Mouse (Mus musculus) lung, postnatal 4 days (tissue): ENCODE data around the gene Vsig1.

Experiments
- DNase-seq, 2 experiments: peaks; one replicate each; pipeline ENCODE4 v3.0.0; 2021

Gene Vsig1

DNA sequence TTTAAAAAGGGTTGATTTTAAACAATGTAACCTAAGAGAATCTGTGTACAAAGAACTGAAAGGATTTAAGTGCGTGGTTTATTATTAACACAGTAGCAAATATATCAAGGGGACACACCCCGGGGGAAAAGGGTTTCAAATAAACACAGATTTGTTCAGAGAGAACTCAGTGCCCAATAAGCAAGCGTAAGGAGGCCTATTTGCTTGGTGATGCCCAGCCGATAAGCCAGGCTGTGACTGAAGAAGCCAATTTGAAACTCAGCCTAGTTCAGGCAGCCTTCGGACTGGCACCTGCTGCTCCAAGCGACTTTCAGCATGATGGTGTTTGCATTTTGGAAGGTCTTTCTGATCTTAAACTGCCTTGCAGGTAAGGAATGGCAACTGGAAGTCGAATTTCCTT, at the start of gene Vsig1:
Gene Vsig1, plus strand, starts transcription at position 249 of the 400 bp plus-strand sequence.
- DNase-seq: no peak

DNA sequence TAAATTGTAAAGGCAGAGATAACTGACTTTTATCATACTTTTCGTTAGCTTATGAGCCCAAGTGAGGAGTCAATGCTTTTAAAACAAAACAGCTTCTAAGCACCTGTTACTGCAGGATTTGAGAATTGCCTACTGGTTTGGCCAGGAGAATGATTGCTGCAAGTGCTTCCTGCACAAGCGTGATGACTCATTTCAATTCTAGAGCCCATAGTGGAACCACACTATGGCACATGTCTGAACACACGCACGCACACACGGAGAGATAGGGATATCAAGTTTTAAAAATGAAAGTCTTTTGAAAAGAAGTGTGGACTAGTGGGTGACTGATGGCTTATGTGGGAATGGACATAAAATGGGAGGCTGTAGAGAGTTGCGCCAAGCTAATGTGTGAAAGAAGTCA, 44.6 kb upstream of the Vsig1 start:
- DNase-seq: no peak

DNA sequence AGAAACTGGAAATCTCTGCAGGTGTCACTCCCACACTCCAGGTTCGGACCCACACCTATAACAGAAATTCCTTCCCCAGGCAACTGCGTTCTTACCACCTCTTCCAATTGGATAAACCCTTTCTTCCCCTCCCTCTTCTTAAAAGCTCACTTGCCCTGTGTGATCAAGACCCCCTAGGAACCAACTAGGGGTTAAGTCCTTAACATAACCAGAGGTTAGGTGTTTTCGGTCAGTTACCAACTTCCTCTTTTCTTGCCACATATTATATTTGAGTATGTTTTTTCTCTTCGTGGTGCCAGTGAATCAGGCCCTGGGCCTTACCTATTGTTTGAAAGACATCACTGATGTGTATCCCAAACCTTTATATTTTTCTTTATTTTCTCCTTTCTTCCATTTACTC, 44.0 kb upstream of the Vsig1 start:
- DNase-seq: no peak

GRCm38 (mm10) chrX:140887193-140887592, 20.2 kb upstream of the Vsig1 start:
- no peak for DNase-seq

DNA sequence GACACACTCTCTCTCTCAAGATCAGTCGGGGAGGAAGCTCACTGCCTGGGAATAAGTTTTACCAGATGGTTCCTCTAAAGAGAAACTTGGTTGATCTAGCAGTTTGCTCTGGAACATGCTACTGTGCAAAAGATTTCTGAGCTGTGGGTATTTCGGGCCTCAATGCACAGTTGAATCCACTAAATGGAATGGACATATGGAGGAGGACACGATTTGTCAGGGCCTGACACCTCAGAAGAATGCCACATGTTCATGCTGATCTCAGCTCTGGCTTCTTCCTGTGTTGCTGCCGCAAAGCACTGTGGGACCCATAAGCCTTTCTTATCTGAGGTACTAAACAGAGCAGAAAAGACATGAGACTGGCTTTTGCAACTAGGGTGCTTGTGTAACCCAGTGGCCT, 15.6 kb upstream of the Vsig1 start:
- no peak for DNase-seq

DNA sequence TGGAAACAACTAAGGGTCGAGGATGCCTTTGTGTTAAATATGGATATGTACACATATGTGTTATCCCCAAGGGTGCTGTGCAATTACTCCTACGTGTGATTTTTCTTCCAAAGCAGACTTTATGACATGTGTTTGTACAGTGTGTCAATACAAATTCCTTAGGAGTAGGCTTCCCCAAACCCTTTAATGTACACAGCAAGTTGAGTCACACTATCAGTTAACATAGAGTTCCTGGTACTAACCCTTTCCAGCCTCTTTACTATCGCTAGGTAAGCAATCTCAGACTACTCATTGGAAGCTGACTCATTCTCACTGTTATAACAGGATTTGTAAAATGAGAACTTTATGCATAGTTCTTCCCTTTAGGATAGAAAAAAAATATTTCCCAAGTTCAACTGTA, 3.9 kb upstream of the Vsig1 start:
- no peak for DNase-seq

DNA sequence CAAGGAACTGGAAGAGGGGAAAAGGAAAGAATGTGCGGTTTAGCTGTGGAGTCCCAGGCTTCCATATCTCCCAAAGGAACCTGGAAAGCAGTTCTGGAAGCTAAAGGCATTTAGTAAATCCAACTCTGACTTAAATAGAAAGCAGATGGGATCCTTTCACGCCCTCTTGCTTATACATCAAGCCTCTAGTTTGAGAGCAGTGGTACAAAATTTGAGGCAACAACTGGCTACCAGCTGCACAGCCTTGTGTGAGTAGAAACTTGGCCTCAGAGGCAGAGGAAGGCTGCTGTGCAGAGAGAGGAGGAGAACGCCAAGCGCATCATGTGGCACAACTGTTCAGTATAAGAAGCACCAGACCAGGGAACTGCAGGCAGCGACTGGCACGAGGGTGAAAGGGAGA, 13.9 kb downstream of the Vsig1 start:
- no peak for DNase-seq

DNA sequence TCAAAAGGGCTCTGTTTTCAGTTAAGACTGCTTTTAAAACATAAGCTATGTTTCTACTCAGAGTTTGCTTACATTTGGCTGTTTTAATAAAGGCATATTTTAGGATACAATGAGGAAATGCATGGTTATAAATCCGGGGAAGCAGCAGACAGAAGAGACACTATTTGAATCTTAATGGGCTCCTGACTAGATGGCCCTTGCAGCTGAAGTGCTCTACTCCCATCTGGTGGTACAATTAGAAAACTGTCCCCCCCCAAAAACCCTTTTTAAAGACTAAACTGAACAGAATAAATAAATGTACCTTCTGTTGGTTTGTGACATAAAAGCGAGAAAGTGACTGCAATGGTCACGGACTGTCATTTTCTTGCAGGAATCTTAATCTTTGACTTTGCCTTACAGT, 24.7 kb downstream of the Vsig1 start:
- DNase-seq: no peak

GRCm38 (mm10) chrX:140933263-140933662, 25.9 kb downstream of the Vsig1 start:
- DNase-seq: no peak

- DNase-seq: no peak
Measured at GRCm38 (mm10) chrX:140936271-140936670, 28.9 kb downstream of the Vsig1 start.

DNA sequence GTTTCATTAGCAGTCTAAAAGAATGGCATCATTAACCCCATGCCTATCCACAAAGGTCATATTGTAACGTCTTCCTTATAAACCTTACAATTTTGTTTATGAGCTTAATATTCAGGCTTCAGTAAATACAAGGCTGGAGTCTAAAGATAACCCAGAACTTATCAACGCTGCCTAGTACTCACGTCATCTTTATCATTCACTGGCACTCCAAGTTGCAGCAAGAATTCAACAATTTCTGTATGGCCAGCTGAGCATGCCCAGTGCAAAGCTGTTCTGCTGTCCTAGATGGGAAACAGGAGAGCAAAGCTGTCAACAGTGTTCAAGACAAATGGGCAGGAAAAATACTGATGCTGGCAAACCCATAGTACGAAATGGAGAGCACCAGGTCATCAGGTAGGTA, 46.2 kb downstream of the Vsig1 start:
- no peak for DNase-seq

DNA sequence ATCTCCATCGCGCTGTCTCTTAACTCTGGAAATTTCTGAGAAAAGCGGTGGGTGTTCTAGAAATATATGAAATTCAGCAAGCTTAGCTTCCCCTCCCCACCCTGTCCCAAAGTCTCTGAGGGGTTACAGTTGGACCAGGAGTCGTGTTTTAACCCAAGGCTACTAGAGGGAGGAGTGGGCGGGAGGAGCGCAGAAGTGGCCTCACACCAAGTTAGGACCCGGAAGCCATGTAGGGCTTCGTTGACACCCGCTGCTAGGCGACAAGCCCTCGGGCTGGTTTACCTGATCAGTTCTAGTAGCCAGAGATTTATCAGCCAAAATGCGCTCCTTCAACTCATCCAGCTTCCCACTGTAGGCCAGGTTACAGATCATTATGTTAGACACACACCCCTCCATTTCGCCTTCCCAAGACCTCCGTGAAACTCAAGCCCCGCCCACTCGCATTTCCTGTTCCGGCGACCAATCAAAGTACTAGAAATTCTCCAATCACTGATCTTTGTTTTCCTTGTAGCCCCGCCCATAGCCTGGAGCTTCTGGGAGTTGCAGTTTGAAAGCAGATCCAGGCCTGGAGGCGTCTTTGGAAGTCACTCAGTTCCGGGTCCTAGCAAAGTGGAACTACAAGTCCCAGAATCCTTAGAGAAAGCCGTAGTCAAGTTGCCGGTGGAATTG, 49.0 kb downstream of the Vsig1 start, which contains the start of the genes Psmd10 and Atg4a:
Gene Psmd10, minus strand, starts transcription at position 457 of the 669 bp plus-strand sequence.
Gene Atg4a, plus strand, starts transcription at position 636 of the 669 bp plus-strand sequence.
- peak; percentile 91 to 92 for DNase-seq

GRCm38 (mm10) chrX:140956959-140957358, 49.6 kb downstream of the Vsig1 start:
- no peak for DNase-seq

DNA sequence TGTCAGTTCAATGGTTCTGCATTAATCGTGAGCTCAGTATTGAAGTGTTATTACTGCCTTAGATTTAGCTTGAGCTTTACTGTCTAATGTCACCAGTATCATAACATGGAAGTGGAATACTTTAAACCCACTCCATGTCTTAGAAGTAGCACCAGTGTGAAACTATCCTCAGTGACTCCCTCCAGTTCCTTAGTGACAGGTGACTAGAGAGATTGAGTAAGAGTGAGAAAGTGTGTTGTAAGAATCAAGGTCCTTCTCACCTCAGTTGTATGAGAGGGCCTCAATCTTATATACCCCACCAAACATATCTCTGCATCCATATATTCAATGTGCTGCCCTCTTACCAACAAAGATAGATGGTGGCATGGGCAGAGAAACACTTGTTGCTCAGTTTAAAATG, 71.5 kb downstream of the Vsig1 start:
- no peak for DNase-seq

DNA sequence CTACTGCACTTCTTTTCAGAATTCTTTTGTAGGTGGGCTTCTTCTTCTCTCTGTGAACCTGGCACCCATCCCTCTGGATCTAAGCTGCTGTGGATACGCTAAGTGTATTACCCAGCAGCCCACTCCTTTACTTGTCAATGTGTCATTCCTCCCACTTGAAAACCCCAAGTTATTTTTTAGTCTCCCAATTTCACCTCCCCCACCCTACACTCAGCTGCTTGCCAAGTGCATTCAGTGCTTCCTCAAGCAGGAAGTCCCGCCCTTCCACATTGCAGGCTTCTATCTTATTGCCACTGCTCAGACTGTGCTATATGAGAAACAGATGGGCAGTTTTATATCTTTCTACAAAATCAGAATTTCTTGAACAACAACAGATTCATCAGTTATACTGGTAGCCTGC, 72.1 kb downstream of the Vsig1 start:
- peak; percentile 35 to 44 for DNase-seq

GRCm38 (mm10) chrX:140980163-140980562, 72.8 kb downstream of the Vsig1 start:
- no peak for DNase-seq

- DNase-seq: peak in 1 of 2 experiments; percentile 25
Measured at GRCm38 (mm10) chrX:140983206-140983960, 76.0 kb downstream of the Vsig1 start.

GRCm38 (mm10) chrX:140984795-140985194, 77.4 kb downstream of the Vsig1 start:
- DNase-seq: no peak

DNA sequence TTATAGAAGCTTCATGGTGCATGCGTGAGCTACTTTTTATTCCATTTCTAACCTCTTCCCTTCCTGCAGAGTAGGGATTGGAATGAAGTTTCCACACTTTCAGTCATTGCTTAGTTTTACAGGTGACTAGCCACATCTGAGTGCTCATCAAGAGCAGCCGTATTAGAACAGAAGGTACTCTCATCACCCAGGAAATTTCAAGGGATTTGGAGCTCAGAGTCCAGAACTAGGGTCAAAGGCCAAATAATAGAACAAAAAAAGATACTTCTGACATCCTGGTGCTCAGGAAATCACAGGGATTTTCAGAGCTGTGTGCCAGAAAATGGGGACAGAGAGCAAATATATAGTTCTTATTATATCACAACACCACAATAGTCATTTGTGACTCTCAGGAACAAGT, 77.8 kb downstream of the Vsig1 start:
- no peak for DNase-seq
